35 mouse cellular contexts compared by ENCODE assay signal in the genomic region with DNA sequence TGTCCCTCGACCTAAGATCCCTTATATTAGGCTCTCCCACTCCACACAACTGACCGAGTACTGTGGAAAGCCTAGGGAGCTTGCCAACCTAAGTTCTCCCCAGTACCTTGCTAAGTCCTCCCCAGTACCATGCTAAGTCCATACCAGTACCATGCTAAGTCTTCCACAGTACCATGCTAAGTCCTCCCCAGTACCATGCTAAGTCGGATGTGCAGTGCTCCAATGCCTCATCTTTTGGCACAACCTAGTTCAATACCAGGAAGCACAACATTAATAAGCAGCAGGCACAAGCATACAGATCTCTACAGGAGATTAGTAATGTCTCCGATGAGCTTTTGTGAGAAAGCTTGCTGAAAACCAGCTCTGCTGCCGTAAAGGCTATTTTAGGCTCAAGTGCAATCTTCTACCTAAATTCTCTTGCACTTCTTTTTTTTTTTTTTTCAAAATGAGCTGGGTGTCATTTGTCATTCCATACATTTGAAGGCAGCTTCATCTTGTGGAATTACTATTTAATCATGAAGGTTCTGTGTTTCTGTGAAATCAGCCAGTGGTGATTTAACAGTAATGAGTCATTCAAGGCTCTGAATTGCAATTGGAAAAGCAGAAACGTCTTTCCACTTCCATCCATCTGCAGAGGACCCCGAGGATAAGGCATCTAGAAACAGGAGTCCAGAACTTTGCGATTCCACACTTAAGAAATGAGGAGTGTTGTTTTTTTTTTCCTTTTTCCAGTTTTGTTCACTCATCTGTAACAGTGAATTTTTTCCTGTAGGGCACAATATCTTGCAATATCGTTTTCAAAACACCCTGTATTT.
DNase-seq lines count a peak whose midpoint lies in the region; ATAC-seq and TF ChIP-seq lines count a peak whose summit lies in the region.
"Had no signal": no experiment of that assay in that cellular context is flagged by ENCODE, and none has a peak within 500 bp of the region (broad histone marks: within the 10 kb centered on the region; RNA-seq: fewer than 3 reads in every experiment).

No protein-coding gene starts in this region.

- TF ChIP-seq EP300 in MEL (IDR thresholded peaks at IDR 0.05; ENCODE audit: low read depth in 1 of 2, low read length in 2 of 2) = no peak

- H3K4me3 ChIP-seq in left cerebral cortex, adult 2 months = no peak overlapping the region
- peak overlapping the region; percentile 69 to 90 for H3K4me3 ChIP-seq in MEL (ENCODE audit: control insufficient read depth in 1 of 2, insufficient read depth in 1 of 2, low read depth in 2 of 2, low read length in 2 of 2)
- no peak overlapping the region for H3K4me3 ChIP-seq in hindbrain, embryonic 16.5 days (ENCODE audit: low read length)
- H3K4me3 ChIP-seq: embryonic facial prominence, embryonic 10.5 days; embryonic facial prominence, embryonic 13.5 days; erythroblast, embryonic 14.5 days; forebrain, embryonic 12.5 days; heart, embryonic 12.5 days; heart, embryonic 15.5 days; hindbrain, embryonic 10.5 days; hindbrain, embryonic 13.5 days had no signal

- peak overlapping the region; percentile 82 for H3K27ac ChIP-seq in left cerebral cortex, adult 2 months
- no peak overlapping the region for H3K27ac ChIP-seq in MEL (ENCODE audit: control insufficient read depth, low read depth, low read length)
- no peak overlapping the region for H3K27ac ChIP-seq in hindbrain, embryonic 16.5 days (ENCODE audit: low read depth, low read length)
- H3K27ac ChIP-seq: embryonic facial prominence, embryonic 10.5 days; embryonic facial prominence, embryonic 13.5 days; forebrain, embryonic 12.5 days; heart, embryonic 15.5 days; hindbrain, embryonic 10.5 days; hindbrain, embryonic 13.5 days; hindbrain, postnatal 0 days had no signal

- H3K4me1 ChIP-seq in MEL (ENCODE audit: control insufficient read depth in 1 of 2, insufficient read depth in 2 of 2, low read length in 2 of 2) = peaks cover 0 to 9% of the 10 kb centered on the region in 2 experiments; a peak in 2 of 4 replicates
- no peaks in the 10 kb centered on the region for H3K4me1 ChIP-seq in hindbrain, embryonic 16.5 days (ENCODE audit: control insufficient read depth, insufficient read depth, low read depth, low read length)

- peak; percentile 24 for ATAC-seq in frontal cortex, adult (ENCODE audit: low TSS enrichment)
- no peak; the same call in 1 of the 2 replicates for ATAC-seq in hindbrain, embryonic 16.5 days
- ATAC-seq: forebrain, embryonic 16.5 days; hindbrain, postnatal 0 days; inflammation-experienced regulatory T-cells, adult 6 months; intestine, embryonic 16.5 days; Patski had no signal

- no peak for DNase-seq in frontal cortex, postnatal 36 days (ENCODE audit: low spot score in 2 of 2)
- no peak for DNase-seq in left cerebral cortex, adult 2 months (ENCODE audit: extremely low spot score in 1 of 2, low spot score in 2 of 2)
- DNase-seq in left cerebral cortex, postnatal 14 days (ENCODE audit: low spot score in 2 of 2) = no peak
- DNase-seq in MEL (ENCODE audit: low read depth, low spot score) (peak; percentile 58), MN1 (ENCODE audit: low spot score) (peak; percentile 53)
- DNase-seq in urinary bladder, postnatal 4 days (ENCODE audit: low spot score in 2 of 2) = no peak
- DNase-seq: adrenal gland, postnatal 10 days; adrenal gland, postnatal 36 days; B cell, adult 2 months; cerebellum, adult 11 months; cerebellum, adult 2 months; cerebellum, adult 9-11 months; cerebellum, postnatal 25 days; embryo, embryonic 11 days; gastrocnemius, postnatal 10 days; gastrocnemius, postnatal 36 days; heart, postnatal 10 days; heart, postnatal 36 days had no signal

- 85% methylated on average over 9 of the region's 9 CpGs for WGBS in hindbrain, embryonic 16.5 days

- H3K27me3 ChIP-seq in MEL (ENCODE audit: control insufficient read depth in 1 of 2, insufficient read depth in 2 of 2, low read length in 2 of 2) = peaks cover 0 to 6% of the 10 kb centered on the region in 2 experiments; a peak in 2 of 4 replicates
- H3K27me3 ChIP-seq in hindbrain, embryonic 16.5 days (replicated peaks; ENCODE audit: control insufficient read depth, insufficient read depth, low read length) = no peaks in the 10 kb centered on the region
- H3K27me3 ChIP-seq: CH12.LX; embryonic facial prominence, embryonic 13.5 days; forebrain, embryonic 12.5 days; heart, embryonic 12.5 days; heart, embryonic 15.5 days; hindbrain, embryonic 13.5 days had no signal

- intact Hi-C loops in left cerebral cortex, adult 2 months (cut with DNase I) = loop anchor here (5.0 kb wide), 1 partner anchor 67 kb away; no protein-coding TSS in a partner anchor
- intact Hi-C loops in left cerebral cortex, postnatal 14 days (cut with DNase I) = no loop called here

- H3K4me2 ChIP-seq in hindbrain, embryonic 16.5 days (ENCODE audit: low read length) = no peak overlapping the region
- H3K4me2 ChIP-seq: embryonic facial prominence, embryonic 13.5 days; forebrain, embryonic 12.5 days; heart, embryonic 12.5 days; heart, embryonic 15.5 days; hindbrain, embryonic 13.5 days had no signal

- TF ChIP-seq RAD21 in MEL (IDR thresholded peaks at IDR 0.05; ENCODE audit: low read depth, low read length) = no peak

- H3K79me2 ChIP-seq in MEL (ENCODE audit: control insufficient read depth, insufficient read depth, low read length, poor library complexity) = no peaks in the 10 kb centered on the region

- peak overlapping the region; percentile 57 for H3K9ac ChIP-seq in MEL (ENCODE audit: control insufficient read depth, low read depth, low read length, poor library complexity, severe bottlenecking)
- no peak overlapping the region for H3K9ac ChIP-seq in hindbrain, embryonic 16.5 days (ENCODE audit: low read depth, low read length)
- H3K9ac ChIP-seq: embryonic facial prominence, embryonic 13.5 days; forebrain, embryonic 12.5 days; heart, embryonic 12.5 days; heart, embryonic 15.5 days; hindbrain, embryonic 13.5 days had no signal

- H3K9me3 ChIP-seq in MEL (replicated peaks; ENCODE audit: insufficient read depth, low read length) = no peaks in the 10 kb centered on the region
- H3K9me3 ChIP-seq in hindbrain, embryonic 16.5 days (ENCODE audit: control insufficient read depth, low read length) = no peaks in the 10 kb centered on the region
- H3K9me3 ChIP-seq: embryonic facial prominence, embryonic 10.5 days; embryonic facial prominence, embryonic 13.5 days; forebrain, embryonic 12.5 days; G1E; heart, embryonic 12.5 days; heart, embryonic 15.5 days; hindbrain, embryonic 10.5 days; hindbrain, embryonic 13.5 days had no signal

- no peak for TF ChIP-seq POLR2A in MEL (IDR thresholded peaks at IDR 0.05; ENCODE audit: control insufficient read depth in 1 of 2, insufficient read depth in 1 of 2, low read depth in 1 of 2, low read length in 2 of 2, poor library complexity in 1 of 2)

- no peak for TF ChIP-seq CTCF in left cerebral cortex, adult 2 months (IDR thresholded peaks at IDR 0.05)
- TF ChIP-seq CTCF in MEL (IDR thresholded peaks at IDR 0.05 in 2 of 3, conservative IDR thresholded peaks at IDR 0.05 in 1 of 3; ENCODE audit: control insufficient read depth in 1 of 3, insufficient read depth in 1 of 3, low read depth in 2 of 3, low read length in 3 of 3, poor library complexity in 1 of 3, severe bottlenecking in 1 of 3) = no peak

- peaks cover 0 to 4% of the 10 kb centered on the region in 2 experiments; a peak in 2 of 4 replicates for H3K36me3 ChIP-seq in MEL (ENCODE audit: control insufficient read depth in 1 of 2, insufficient read depth in 2 of 2, low read length in 2 of 2)
- H3K36me3 ChIP-seq in hindbrain, embryonic 16.5 days (ENCODE audit: control insufficient read depth, insufficient read depth, low read length) = no peaks in the 10 kb centered on the region
- H3K36me3 ChIP-seq: embryonic facial prominence, embryonic 10.5 days; embryonic facial prominence, embryonic 13.5 days; forebrain, embryonic 12.5 days; G1E; heart, embryonic 12.5 days; heart, embryonic 15.5 days; hindbrain, embryonic 10.5 days; hindbrain, embryonic 13.5 days had no signal

TF ChIP-seq in MEL, 35 proteins besides CTCF, POLR2A, EP300 and RAD21:
- TF ChIP-seq E2F4 (IDR thresholded peaks at IDR 0.05; ENCODE audit: borderline replicate concordance, low read depth, low read length) (no peak), TAL1 (IDR thresholded peaks at IDR 0.05; ENCODE audit: low read length) (no peak), GATA1 (IDR thresholded peaks at IDR 0.05; ENCODE audit: low read depth, low read length) (0 out of 2 replicates have a peak, but pooled peaks have one; percentile 24), SMC3 (IDR thresholded peaks at IDR 0.05; ENCODE audit: low read depth, low read length) (no peak), MXI1 (IDR thresholded peaks at IDR 0.05; ENCODE audit: low read depth, low read length) (peak; percentile 35), CHD2 (IDR thresholded peaks at IDR 0.05; ENCODE audit: low read length) (no peak), KAT2A (conservative IDR thresholded peaks at IDR 0.05; ENCODE audit: low read depth, low read length) (no peak), BHLHE40 (IDR thresholded peaks at IDR 0.05; ENCODE audit: borderline replicate concordance, low read depth, low read length) (no peak), USF2 (IDR thresholded peaks at IDR 0.05; ENCODE audit: borderline replicate concordance in 1 of 2, insufficient read depth in 1 of 2, low read depth in 1 of 2, low read length in 2 of 2) (no peak), RCOR1 (IDR thresholded peaks at IDR 0.05; ENCODE audit: low read depth, low read length) (no peak), ZKSCAN1 (IDR thresholded peaks at IDR 0.05; ENCODE audit: low read depth, low read length) (no peak), ZMIZ1 (IDR thresholded peaks at IDR 0.05; ENCODE audit: low read depth, low read length) (no peak), HCFC1 (IDR thresholded peaks at IDR 0.05; ENCODE audit: low read depth, low read length) (no peak), ZNF384 (IDR thresholded peaks at IDR 0.05; ENCODE audit: low read depth, low read length) (peak; percentile 72), SIN3A (IDR thresholded peaks at IDR 0.05; ENCODE audit: low read length) (no peak), GABPA (IDR thresholded peaks at IDR 0.05; ENCODE audit: low read depth, low read length) (no peak), ETS1 (IDR thresholded peaks at IDR 0.05; ENCODE audit: low read depth, low read length) (0 out of 2 replicates have a peak, but pooled peaks have one; percentile 35), ELF1 (IDR thresholded peaks at IDR 0.05; ENCODE audit: low read depth, low read length) (0 out of 2 replicates have a peak, but pooled peaks have one; percentile 25), MAFK (IDR thresholded peaks at IDR 0.05; ENCODE audit: borderline replicate concordance, low read depth, low read length) (no peak), UBTF (IDR thresholded peaks at IDR 0.05; ENCODE audit: borderline replicate concordance, insufficient read depth, low read depth, low read length) (no peak)
TF ChIP-seq in MEL: peak in this region for 5.

Comparison
In these comparisons a context has a peak if more than half of its experiments do, and no peak if none do; other contexts are left out.
1. DNase-seq: peak in MEL (single experiment) and MN1 (single experiment); none in frontal cortex, postnatal 36 days (0 of 2), left cerebral cortex, adult 2 months (0 of 2), left cerebral cortex, postnatal 14 days (0 of 2) and urinary bladder, postnatal 4 days (0 of 2).
2. H3K4me3 ChIP-seq: peak in MEL (2 of 2); none in left cerebral cortex, adult 2 months (single experiment) and hindbrain, embryonic 16.5 days (single experiment).